Mouse (Mus musculus) heart, postnatal 36 days (tissue): ENCODE results near the gene Usp39. TPM values are rescaled to one million over a fixed set of nuclear protein-coding genes. Genes with fewer than 3 reads are reported as not detected.

Experiments
- DNase-seq, 2 experiments: peaks; one replicate each; pipeline ENCODE4 v3.0.0; 2021 to 2022
- intact Hi-C: fragments of 180-260 bp; cut with DNase I; formaldehyde crosslinking; loops from one replicate; pipeline ENCODE4 v1.15.1; 2025
- total RNA-seq, 2 experiments: library from RNA; stranded (reverse); gene quantifications; 2 replicates each; pipeline ENCODE4 v1.2.3; 2021

The Usp39 gene
- total RNA-seq, 2 experiments from 2014 or later, result 14.7 to 16.6 TPM

DNA sequence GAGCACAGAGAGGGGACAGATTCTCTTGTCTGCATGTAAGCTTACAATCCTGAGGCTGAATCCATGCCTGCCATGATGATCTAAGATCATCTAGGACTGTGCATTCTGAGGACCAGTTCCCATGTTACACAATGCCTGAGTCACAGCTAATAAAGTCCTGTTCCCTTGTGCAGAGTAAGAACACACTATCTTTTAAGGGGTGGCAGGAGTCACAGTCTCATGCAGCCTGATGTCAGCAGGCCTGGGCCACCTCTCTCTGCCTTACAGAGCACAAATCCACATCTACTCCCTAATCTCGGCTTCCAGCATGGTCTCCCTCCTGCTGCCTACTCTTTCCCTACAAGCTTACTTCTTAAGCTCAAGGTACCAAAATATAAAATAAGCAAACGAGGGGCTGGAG is 29.6 kb downstream of the Usp39 start:
- no peak for DNase-seq
- intact Hi-C loops, result no loop called here

DNA sequence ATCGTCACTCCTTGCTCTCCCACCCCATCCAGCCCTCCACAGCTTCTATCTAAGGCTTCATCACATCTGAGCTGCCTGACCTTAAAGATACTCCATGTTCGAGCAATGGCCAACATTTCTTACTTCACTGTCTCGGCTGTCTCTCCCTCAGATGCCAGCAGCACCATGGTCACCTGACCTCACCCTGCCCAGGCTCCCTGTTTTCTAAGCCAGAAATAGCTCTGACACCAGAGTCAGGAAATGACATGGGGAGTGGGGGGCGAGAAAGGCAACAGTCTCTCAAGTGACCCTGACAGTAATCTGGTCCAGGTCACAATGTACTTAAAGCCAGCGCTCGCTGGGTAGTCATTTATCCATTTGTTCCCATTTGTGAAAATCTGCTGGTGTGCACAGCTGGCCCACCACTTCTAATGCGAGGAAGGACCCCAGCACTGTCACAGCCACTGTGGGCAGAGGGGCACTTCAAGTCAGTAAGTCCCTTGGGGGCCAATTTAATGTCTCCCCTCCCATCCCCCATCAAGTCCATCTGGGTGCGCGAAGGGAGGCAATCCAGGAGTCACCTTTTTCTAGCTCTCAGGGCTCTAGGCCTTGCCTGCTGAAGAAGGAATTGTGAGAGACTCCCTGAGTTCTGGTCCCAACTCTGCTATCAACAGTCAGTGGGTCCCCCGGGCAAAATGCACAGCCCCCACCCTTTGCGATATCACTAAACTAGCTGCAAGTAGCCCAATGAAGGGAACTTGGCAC is 31.7 kb downstream of the Usp39 start:
- DNase-seq, result peak in 1 of 2 experiments; percentile 11
- intact Hi-C loops, result no loop called here

DNA sequence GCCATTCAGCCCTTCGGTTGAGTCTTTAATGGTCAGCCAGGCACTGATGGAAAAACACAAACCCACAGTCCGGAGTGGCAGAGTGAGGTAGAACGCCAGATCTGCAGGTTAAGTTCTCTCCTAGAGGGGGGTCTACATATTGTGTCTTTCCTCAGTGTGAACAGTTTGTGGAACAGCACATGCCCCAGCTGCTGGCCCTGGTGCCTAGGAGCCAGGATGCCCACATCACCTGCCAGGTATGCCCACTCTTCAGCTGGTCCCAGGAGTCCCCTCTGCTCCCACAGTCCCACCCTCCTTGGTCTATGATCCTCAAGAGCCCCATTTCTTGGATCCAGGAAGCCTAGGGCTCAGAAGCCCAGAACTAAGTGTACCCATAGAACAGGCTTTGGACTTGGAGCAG is 32.8 kb downstream of the Usp39 start:
- intact Hi-C loops, result no loop called here
- DNase-seq, result no peak

- no peak for DNase-seq
- intact Hi-C loops, result no loop called here
These were observed 41.5 kb downstream of the Usp39 start for GRCm38 (mm10) chr6:72303510-72303909.

GRCm38 (mm10) chr6:72302349-72302925 is 42.5 kb downstream of the Usp39 start:
- intact Hi-C loops, result no loop called here
- no peak for DNase-seq

DNA sequence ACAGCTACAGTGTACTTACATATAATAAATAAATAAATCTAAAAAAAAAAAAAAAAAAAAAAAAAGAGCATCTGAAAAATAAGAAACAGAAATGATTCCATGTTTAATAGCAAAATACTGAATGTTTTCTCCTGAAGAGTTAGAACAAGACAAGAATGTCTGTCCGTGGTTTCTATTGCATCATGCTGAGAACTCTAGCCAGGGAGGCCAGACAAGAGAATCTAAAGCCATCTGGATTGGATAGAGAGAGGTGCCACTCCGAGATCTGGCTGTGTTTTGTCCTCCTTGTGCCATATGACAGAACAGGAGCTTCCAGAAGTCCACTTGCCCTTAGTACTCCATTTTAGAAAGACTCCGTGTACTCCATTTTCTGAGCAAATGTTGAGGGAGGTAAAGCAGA is 47.2 kb downstream of the Usp39 start:
- DNase-seq, result no peak
- intact Hi-C loops, result no loop called here

- DNase-seq, result no peak
- intact Hi-C loops, result no loop called here
These were observed 51.9 kb downstream of the Usp39 start for GRCm38 (mm10) chr6:72292972-72293651.

DNA sequence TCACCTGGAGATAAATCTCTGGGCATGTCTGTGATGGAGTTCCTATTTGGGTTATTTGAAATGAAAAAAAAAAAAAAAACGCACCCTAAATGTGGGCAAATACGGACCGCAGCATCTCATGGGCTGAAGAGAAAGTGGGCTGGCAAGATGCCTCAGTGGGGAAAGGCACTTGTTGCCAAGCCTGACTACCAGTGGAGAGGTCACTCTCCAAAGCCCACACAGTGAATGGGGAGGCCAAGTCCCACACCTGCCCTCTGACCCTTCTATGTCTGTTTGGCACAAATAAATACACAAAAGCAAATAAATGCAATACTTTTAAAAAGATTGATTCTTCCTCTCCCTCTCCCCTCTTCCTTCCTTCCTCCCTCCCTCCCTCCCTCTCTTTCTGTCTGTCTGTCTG is 55.5 kb downstream of the Usp39 start:
- intact Hi-C loops, result loop anchor here (5.0 kb wide), 1 partner anchor 118 kb away; no protein-coding TSS in a partner anchor

GRCm38 (mm10) chr6:72283914-72284313 is 61.1 kb downstream of the Usp39 start:
- intact Hi-C loops, result loop anchor here (1.0 kb wide), 1 partner anchor 35 kb away; no protein-coding TSS in a partner anchor
- DNase-seq, result peak; percentile 37 to 62

More for the DNA sequence above, 55.5 kb downstream of the Usp39 start:
- DNase-seq, result no peak

- intact Hi-C loops, result no loop called here
- DNase-seq, result no peak
These were observed 64.5 kb downstream of the Usp39 start for GRCm38 (mm10) chr6:72280410-72280998.

- intact Hi-C loops, result loop anchor here (5.0 kb wide), 1 partner anchor 113 kb away; the partner anchor contains the start of gene Vamp8
- DNase-seq, result no peak
These were observed 65.5 kb downstream of the Usp39 start for GRCm38 (mm10) chr6:72279505-72279904.

GRCm38 (mm10) chr6:72278835-72279234 is 66.1 kb downstream of the Usp39 start:
- intact Hi-C loops, result loop anchor here (5.0 kb wide), 1 partner anchor 113 kb away; the partner anchor contains the start of gene Vamp8
- DNase-seq, result no peak

- intact Hi-C loops, result loop anchor here (5.0 kb wide), 1 partner anchor 115 kb away; the partner anchor contains the start of gene Vamp8
- peak; percentile 64 to 66 for DNase-seq
These were observed 67.3 kb downstream of the Usp39 start for GRCm38 (mm10) chr6:72277508-72278166.

DNA sequence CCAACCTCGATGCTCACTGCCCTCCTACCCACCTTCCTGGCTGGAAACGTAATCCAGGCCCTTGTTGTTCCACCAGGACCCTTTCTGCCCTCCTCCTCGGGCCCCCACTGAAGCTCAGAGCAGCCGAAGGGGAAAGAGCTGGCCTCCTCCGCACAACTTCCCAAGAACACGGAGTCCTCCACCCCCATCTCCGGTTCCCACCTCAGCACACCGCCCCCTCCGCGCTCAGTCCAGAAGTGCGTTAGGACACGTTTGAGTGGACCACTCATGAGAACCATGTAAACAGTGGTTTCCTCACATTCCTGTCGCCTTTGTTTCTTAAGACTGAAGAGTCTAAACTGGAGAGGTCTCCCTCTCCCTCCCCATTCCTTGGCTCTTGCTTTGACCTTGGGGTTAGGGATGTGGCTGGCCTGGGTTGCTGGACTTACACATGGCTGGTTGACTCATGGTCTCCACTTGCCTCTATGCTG is 68.0 kb downstream of the Usp39 start:
- DNase-seq, result peak; percentile 49 to 55
- intact Hi-C loops, result loop anchor here (5.0 kb wide), 1 partner anchor 115 kb away; the partner anchor contains the start of gene Vamp8

DNA sequence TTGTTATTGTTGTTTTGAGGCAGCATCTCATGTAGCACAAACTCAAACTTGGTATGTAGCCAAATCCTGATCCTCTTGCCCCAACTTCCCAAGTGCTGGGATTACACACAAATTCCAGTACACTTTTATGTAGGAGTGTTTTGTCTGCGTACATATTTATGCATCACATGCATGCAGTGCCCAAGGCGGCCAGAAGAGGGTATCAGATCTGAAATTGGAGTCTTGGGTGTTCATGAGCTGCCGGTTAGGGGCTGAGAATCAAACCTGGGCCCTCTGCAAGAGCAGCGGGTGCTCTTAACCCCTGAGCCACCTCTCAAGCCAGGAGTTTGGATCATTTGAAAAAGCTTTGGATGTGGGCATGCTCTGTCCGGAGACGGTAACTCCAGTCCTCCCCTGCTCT is 68.8 kb downstream of the Usp39 start:
- intact Hi-C loops, result loop anchor here (5.0 kb wide), 1 partner anchor 116 kb away; the partner anchor contains the start of gene Vamp8
- DNase-seq, result no peak

GRCm38 (mm10) chr6:72275527-72275926 is 69.5 kb downstream of the Usp39 start:
- DNase-seq, result no peak
- intact Hi-C loops, result loop anchor here (5.0 kb wide), 1 partner anchor 117 kb away; the partner anchor contains the start of gene Vamp8

- intact Hi-C loops, result no loop called here
- DNase-seq, result no peak
These were observed 71.8 kb downstream of the Usp39 start for GRCm38 (mm10) chr6:72273153-72273552.

DNA sequence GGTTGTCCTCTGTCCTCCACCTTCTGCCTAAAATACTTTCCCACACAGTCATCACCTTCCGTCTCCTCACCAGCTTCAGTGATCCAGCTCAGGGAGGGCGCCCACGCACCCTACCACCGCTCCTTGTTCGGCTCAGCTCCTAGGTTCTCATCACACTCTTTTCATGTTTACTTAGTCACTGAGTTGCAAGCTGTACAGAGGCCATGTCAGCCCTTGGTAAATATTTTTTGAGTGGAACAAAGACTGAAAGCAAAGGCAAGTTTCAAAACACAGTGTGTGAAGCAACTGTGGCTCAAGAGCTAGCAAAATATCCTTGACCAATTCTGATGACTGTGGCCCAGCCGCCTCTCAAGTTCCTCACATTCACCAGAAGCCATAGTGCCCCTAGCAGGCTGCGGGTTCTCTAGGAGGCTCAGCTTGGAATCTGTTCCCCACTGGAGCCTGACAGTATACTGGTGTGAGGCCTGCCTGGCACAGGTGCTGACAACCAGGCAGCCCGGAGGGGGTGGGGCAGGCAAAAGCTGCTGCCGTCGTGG is 72.8 kb downstream of the Usp39 start:
- intact Hi-C loops, result no loop called here
- no peak for DNase-seq

GRCm38 (mm10) chr6:72270952-72271519 is 73.9 kb downstream of the Usp39 start:
- no peak for DNase-seq
- intact Hi-C loops, result no loop called here
